Mouse (Mus musculus): Measurements from ENCODE around the gene Tbc1d13. TPM values are rescaled to one million over a fixed set of nuclear protein-coding genes. Genes with fewer than 3 reads are reported as not detected.

Tbc1d13 gene
- total RNA-seq, 2 experiments from 2014 or later, result 60.4 to 71.5 TPM

Other genes with a start within 250 kb of the Tbc1d13 start
- gene Odf2, start 244.5 kb upstream of the Tbc1d13 start, total RNA-seq (2021), result 100 to 1,000 TPM; 106 to 118 TPM
- 10 to 100 TPM; 40.8 to 46.6 TPM for gene Gle1, start 198.3 kb upstream of the Tbc1d13 start, total RNA-seq (2021)
- gene Sptan1, start 168.2 kb upstream of the Tbc1d13 start, total RNA-seq (2021), result 1,000 to 10,000 TPM; 1,035 to 1,062 TPM
- gene Wdr34, start 84.9 kb upstream of the Tbc1d13 start, total RNA-seq (2021), result 10 to 100 TPM; 50.0 to 52.1 TPM
- 100 to 1,000 TPM; 219 to 220 TPM for gene Set, start 76.4 kb upstream of the Tbc1d13 start, total RNA-seq (2021)
- 1 to 10 TPM; 1.6 TPM for gene Pkn3, start 56.1 kb upstream of the Tbc1d13 start, total RNA-seq (2021)
- 10 to 100 TPM; 16.8 to 20.8 TPM for gene Zdhhc12, start 40.1 kb upstream of the Tbc1d13 start, total RNA-seq (2021)
- gene Zer1, start 9.2 kb upstream of the Tbc1d13 start, total RNA-seq (2021), result 100 to 1,000 TPM; 110 to 116 TPM
- gene Endog, start 37.7 kb downstream of the Tbc1d13 start, total RNA-seq (2021), result 10 to 100 TPM; 18.6 to 23.3 TPM
- gene Spout1, start 44.7 kb downstream of the Tbc1d13 start, total RNA-seq (2021), result 10 to 100 TPM; 37.0 to 40.3 TPM
- gene Kyat1, start 72.1 kb downstream of the Tbc1d13 start, total RNA-seq (2021), result 10 to 100 TPM; 13.1 to 15.8 TPM
- gene Lrrc8a, start 104.0 kb downstream of the Tbc1d13 start, total RNA-seq (2021), result 10 to 100 TPM; 47.8 to 51.9 TPM
- gene Gm28035, start 106.8 kb downstream of the Tbc1d13 start, total RNA-seq (2021), result 1 to 10 TPM; 6.3 to 7.3 TPM
- 10 to 100 TPM; 14.2 to 14.6 TPM for gene Phyhd1, start 132.5 kb downstream of the Tbc1d13 start, total RNA-seq (2021)
- not detected for gene Gm28038, start 147.3 kb downstream of the Tbc1d13 start, total RNA-seq (2021)
- 10 to 100 TPM; 25.8 to 28.8 TPM for gene Dolk, start 152.6 kb downstream of the Tbc1d13 start, total RNA-seq (2021)
- 10 to 100 TPM; 23.7 to 23.9 TPM for gene Nup188, start 152.7 kb downstream of the Tbc1d13 start, total RNA-seq (2021)
- gene Sh3glb2, start 225.6 kb downstream of the Tbc1d13 start, total RNA-seq (2021), result 100 to 1,000 TPM; 219 to 230 TPM
- gene Miga2, start 230.5 kb downstream of the Tbc1d13 start, total RNA-seq (2021), result 100 to 1,000 TPM in 1 of 2 experiments, 10 to 100 TPM in 1; 95.4 to 108 TPM